Mouse (Mus musculus): ENCODE results near the gene Slx1b. TPM values are rescaled to one million over a fixed set of nuclear protein-coding genes. Genes with fewer than 3 reads are reported as not detected.
A peak's percentile ranks its signal among the peaks of the same experiment; 100 is the strongest.

The Slx1b gene
- polyA plus RNA-seq, 1 experiment from 2014 or later: 14.8 TPM

DNA sequence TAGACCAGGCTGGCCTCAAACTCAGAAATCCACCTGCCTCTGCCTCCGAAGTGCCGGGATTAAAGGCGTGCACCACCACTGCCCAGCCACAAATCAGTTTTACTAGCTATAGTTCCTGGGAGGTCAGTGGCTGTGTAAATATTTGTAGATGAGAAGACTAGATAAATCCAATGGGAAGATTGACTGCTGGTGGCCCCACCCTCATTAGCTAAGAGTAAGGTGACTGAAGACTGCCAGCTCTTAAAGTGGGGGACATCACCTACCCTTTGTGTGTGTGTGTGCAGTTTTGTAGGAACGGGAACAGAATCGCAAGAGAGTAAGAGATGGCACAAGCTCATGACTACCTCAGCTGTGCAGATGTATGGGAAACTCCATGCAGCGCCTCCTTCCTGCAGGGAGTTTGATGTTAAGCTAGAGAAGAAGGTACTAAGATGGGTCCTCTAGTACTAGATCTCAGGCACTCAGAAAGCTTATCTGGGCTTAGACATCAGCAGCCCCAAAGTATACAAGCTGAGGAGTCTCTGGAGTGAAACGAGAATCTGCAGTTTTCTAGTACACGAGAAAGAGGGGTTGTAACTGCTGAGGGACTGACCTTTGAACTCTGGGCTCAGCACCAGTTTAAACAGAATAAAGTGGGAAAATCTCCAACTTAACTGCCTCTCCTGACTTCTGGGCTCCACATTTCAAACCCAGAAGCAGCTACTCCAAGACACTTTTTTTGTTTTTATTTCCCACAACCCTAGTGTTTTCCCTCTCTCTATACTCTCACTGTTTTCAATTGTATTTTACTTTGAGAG, 16.8 kb downstream of the Slx1b start:
- TF ChIP-seq CTCF (IDR thresholded peaks at IDR 0.05): no peak
- in situ Hi-C loops (cut with MboI; ENCODE audit: low pct_unique_long_range_greater_than_20kb): no loop called here
- H3K27me3 ChIP-seq: no peaks in the 10 kb centered on the region
- ChIA-PET CTCF (interaction anchor here (1.2 to 2.2 kb wide), 4 partner anchors 8 to 41 kb away, joined by 3 to 12 read pairs (median 3); no protein-coding TSS in a partner anchor), POLR2A (no interaction called here)
- ATAC-seq (no peak), DNase-seq (ENCODE audit: low read depth, low spot score) (no peak)

DNA sequence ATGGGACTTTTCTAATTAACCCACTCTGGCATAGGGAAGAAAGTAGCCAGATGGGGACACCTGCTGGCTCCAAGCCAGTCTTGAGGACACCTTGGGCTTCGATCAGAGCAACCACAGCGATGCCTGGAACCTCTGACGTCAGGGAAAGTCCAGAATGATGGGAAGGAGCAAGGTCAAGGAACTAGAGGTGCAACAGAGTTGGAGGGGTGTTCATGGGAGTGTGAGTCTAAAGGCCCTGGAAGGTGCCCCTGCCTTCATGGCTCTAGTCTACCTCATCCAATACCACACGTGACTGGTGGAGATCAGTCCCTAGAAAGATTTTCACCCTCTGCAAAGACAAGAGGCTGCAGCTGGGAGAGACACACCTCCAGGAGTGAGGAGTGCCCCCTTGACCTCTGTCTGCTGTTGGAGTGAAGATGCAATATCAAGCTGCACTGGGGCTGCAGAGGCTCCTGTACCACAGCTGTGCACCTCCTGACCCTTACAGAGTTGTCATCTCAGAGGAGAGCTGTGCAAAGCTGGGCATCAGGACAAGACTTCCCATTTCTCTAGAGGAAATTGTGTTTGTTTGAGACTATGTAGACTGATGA, 18.9 kb downstream of the Slx1b start:
- DNase-seq (ENCODE audit: low read depth, low spot score): no peak
- ChIA-PET CTCF (no interaction called here), POLR2A (no interaction called here)
- in situ Hi-C loops (cut with MboI; ENCODE audit: low pct_unique_long_range_greater_than_20kb): no loop called here
- no peaks in the 10 kb centered on the region for H3K27me3 ChIP-seq
- no peak for ATAC-seq
- TF ChIP-seq CTCF (IDR thresholded peaks at IDR 0.05): no peak

DNA sequence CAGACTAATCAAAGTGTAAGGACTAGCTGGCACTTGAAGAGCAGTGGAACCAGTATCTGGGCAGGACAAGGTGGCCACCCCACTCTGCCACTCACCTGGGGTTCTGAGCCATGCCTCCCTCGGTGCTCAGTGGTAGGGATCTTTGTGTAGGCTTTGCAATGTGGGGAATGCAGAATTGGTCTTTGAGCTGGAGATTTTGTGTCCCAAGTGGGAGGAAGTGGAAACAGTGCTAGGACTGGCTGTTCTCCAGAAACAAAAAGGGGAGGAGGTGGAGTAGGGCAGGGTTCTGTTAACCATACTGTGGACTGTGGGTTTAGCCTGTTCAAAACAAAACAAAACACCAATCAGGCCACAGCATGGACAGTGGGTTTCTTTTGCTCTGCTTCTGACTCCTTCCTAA, 19.4 kb downstream of the Slx1b start, which contains the start of gene Sult1a1:
Gene Sult1a1 (minus strand): TSS at position 226 of the 400 bp plus-strand sequence.
- DNase-seq (ENCODE audit: low read depth, low spot score) (no peak), ATAC-seq (no peak)
- TF ChIP-seq CTCF (IDR thresholded peaks at IDR 0.05): no peak
- no peaks in the 10 kb centered on the region for H3K27me3 ChIP-seq
- ChIA-PET CTCF (no interaction called here), POLR2A (no interaction called here)
- in situ Hi-C loops (cut with MboI; ENCODE audit: low pct_unique_long_range_greater_than_20kb): no loop called here

DNA sequence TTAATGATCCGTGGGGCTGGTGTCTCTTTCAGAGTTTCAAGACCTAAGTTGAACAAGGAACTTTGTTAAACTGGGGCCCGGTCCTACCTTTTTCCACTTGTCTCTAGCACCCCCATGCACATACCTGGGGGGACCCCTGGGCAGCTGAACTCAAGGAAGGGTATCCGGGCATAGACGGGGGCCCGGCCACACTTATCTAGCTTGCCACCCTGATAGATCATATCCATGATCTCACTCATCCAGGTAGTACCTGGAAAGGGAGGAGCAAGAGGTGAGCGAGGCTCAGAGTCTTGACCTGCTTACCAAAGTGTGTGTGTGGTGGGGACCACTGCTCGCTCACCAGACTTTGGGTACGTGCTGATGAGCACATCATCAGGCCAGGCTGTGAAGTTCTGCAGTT, 20.5 kb downstream of the Slx1b start:
- DNase-seq (ENCODE audit: low read depth, low spot score) (no peak), ATAC-seq (no peak)
- in situ Hi-C loops (cut with MboI; ENCODE audit: low pct_unique_long_range_greater_than_20kb): no loop called here
- POLR2A ChIA-PET: no interaction called here
- no peaks in the 10 kb centered on the region for H3K27me3 ChIP-seq
- TF ChIP-seq CTCF (IDR thresholded peaks at IDR 0.05): no peak
- CTCF ChIA-PET: no interaction called here

DNA sequence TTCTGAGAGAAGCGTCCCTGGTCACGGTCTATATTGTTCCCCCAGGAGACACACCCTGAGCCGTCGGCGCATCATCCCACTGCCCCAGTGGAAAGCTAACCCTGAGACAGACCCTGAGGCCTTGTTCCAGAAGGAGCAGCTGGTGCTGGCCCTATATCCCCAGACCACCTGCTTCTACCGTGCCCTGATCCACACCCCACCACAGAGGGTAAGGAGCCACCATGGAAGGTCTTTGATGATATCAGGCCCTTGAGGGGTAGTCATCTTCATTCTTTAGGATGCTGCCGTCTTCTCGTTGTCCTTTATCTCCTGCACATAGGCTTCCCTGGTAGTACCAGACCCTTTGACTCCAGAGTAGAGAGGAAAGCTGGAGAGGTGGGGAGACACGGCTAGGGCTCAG, 23.5 kb downstream of the Slx1b start:
- no peak for TF ChIP-seq CTCF (IDR thresholded peaks at IDR 0.05)
- no peaks in the 10 kb centered on the region for H3K27me3 ChIP-seq
- POLR2A ChIA-PET: no interaction called here
- ATAC-seq (no peak), DNase-seq (ENCODE audit: low read depth, low spot score) (no peak)
- CTCF ChIA-PET: interaction anchor here (1.4 kb wide), 1 partner anchor 21 kb away, joined by 4 read pairs; no protein-coding TSS in a partner anchor
- in situ Hi-C loops (cut with MboI; ENCODE audit: low pct_unique_long_range_greater_than_20kb): no loop called here

DNA sequence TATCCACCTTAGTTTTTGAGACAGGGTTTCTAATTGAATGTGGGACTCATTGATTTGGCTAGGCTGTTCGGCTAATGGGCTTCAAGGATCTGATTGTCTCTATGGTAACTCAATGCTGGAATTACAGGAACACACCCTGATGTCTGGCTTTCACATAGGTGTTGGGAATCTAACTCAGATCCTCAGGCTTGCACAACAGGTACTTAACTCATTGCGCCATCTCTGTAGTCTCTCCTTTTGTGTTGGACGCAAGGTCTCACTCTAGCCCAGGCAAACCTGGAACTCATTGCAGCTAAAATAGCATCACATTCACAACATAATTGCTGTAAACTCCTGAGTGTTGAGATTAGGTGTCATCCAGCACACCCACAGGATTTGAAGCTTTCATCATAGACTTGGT, 25.4 kb downstream of the Slx1b start:
- DNase-seq (ENCODE audit: low read depth, low spot score) (no peak), ATAC-seq (no peak)
- no peaks in the 10 kb centered on the region for H3K27me3 ChIP-seq
- POLR2A ChIA-PET: no interaction called here
- CTCF ChIA-PET: no interaction called here
- no peak for TF ChIP-seq CTCF (IDR thresholded peaks at IDR 0.05)
- in situ Hi-C loops (cut with MboI; ENCODE audit: low pct_unique_long_range_greater_than_20kb): no loop called here

DNA sequence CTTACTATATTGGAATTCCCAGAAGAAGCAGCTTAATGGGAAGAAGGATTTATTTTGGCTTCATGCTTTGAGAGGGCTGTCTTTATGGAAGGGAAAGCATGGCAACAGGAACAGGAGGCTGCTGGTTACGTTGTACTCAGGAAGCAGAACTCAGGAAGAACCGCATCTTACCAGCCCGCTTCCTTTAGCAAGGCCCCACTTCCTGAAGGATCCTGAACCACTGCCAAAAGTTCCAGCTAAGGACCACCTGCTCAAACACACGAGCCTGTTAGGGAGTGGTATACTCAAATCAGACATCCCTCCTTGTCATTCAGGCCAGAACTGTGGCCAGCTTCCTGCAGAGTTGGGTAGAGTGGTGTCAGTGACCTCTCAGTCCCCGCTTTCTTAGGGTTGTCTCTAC, 27.1 kb downstream of the Slx1b start:
- no peaks in the 10 kb centered on the region for H3K27me3 ChIP-seq
- in situ Hi-C loops (cut with MboI; ENCODE audit: low pct_unique_long_range_greater_than_20kb): no loop called here
- ChIA-PET CTCF (no interaction called here), POLR2A (interaction anchor here (0.7 kb wide), 1 partner anchor 30 kb away, joined by 3 read pairs; no protein-coding TSS in a partner anchor)
- ATAC-seq (no peak), DNase-seq (ENCODE audit: low read depth, low spot score) (no peak)
- TF ChIP-seq CTCF (IDR thresholded peaks at IDR 0.05): no peak

DNA sequence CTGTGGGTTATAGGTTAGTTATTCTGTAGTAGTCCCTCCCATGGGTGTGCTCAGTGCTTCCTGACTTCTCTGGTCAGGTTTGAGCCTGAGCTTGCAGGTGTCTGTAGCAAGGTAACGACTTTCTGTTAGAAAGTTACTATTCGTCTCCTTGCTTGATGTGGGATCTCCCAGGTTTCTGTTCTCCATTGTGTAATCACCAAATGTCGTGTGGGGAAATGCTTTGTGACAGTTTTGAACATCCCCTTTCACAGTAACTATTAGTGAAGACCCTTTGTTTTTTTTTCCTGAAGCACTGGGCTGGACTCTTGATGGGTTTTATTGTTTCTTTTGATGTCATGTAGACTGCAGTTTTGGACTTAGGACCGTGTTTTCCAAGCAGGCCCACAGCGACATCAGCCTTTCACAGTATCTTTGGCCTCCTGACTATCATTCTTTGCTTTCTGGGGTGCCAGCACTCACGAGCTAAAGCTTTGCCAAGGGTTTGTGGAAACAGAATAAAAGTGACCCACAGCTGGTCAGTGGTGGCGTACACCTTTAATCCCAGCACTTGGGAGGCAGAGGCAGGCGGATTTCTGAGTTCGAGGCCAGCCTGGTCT, 28.0 kb downstream of the Slx1b start:
- TF ChIP-seq CTCF (IDR thresholded peaks at IDR 0.05): no peak
- no peak for ATAC-seq
- H3K27me3 ChIP-seq: no peaks in the 10 kb centered on the region
- in situ Hi-C loops (cut with MboI; ENCODE audit: low pct_unique_long_range_greater_than_20kb): no loop called here
- POLR2A ChIA-PET: interaction anchor here (0.7 kb wide), 1 partner anchor 31 kb away, joined by 3 read pairs; no protein-coding TSS in a partner anchor
- DNase-seq (ENCODE audit: low read depth, low spot score): no peak
- CTCF ChIA-PET: no interaction called here

DNA sequence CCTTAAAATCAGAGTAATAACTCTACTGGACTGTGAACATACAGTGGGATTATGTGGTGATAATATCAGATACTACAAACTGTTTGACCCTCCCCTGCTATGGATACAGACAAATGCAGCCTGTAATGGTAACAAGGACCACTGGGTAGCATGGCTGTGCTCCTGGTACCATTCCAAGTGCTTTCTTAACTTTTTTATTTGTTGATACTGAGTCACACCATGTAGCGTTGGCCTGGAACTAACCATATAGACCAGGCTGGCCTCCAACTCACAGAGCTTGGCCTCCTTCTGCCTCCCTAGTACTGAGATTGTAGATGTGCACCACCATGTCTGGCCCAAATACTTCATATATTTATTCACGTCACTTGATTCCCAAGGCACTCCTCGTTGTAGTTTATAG, 30.3 kb downstream of the Slx1b start:
- TF ChIP-seq CTCF (IDR thresholded peaks at IDR 0.05): peak; percentile 67
- no peaks in the 10 kb centered on the region for H3K27me3 ChIP-seq
- POLR2A ChIA-PET: interaction anchor here (0.7 kb wide), 1 partner anchor 28 kb away, joined by 3 read pairs; no protein-coding TSS in a partner anchor
- peak; percentile 51 for ATAC-seq
- CTCF ChIA-PET: interaction anchor here (1.1 to 2.2 kb wide), 6 partner anchors 15 to 86 kb away, joined by 3 to 6 read pairs (median 4); partner anchors contain the start of gene Sgf29
- in situ Hi-C loops (cut with MboI; ENCODE audit: low pct_unique_long_range_greater_than_20kb): no loop called here
- DNase-seq (ENCODE audit: low read depth, low spot score): no peak

DNA sequence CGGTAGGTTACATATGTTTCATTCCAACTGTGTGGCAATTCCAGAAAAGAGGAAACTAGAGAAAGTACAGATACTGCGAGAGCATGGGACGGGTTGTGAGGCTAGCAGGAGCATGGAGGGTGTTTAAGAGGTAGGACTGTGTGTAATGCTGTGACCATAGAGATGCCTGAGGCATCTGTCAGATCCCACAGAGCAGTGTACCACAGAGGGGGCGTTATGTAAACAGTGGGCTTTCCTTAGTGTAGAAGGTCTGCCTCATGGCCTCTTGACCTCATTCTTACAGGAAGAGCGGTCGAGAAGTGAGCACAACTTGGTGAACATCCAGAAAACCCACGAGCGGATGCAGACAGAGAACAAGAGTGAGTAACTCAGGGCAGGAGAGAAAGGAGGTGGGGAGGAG, 31.9 kb downstream of the Slx1b start:
- TF ChIP-seq CTCF (IDR thresholded peaks at IDR 0.05): no peak
- ChIA-PET POLR2A (interaction anchor here (1.2 kb wide), 1 partner anchor 15 kb away, joined by 4 read pairs; the partner anchor contains the start of gene Sgf29), CTCF (interaction anchor here (0.9 to 1.6 kb wide), 2 partner anchors 11 to 15 kb away, joined by 3 to 4 read pairs; partner anchors contain the start of gene Sgf29)
- in situ Hi-C loops (cut with MboI; ENCODE audit: low pct_unique_long_range_greater_than_20kb): no loop called here
- no peaks in the 10 kb centered on the region for H3K27me3 ChIP-seq
- ATAC-seq (no peak), DNase-seq (ENCODE audit: low read depth, low spot score) (no peak)

DNA sequence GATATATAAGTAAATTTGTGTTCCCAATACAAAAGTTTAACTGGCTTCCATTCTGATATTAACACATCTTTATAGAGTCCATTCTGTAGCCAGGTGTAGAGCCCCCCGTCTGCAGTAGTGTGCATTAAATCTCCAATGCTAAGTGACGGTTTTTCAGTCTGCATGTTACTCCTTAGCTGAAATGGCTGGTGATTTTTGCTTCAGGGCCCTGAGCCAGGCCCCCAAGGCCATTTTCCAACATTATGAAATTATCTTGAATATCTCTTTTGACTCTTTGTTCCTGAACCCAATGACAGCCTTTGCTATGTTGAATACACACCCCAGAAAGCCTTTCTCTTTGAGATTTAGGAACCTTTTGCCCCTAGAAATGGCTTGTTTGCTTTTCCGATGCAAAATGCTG, 35.8 kb downstream of the Slx1b start:
- no peak for DNase-seq (ENCODE audit: low read depth, low spot score)
- ChIA-PET POLR2A (no interaction called here), CTCF (no interaction called here)
- no peak for TF ChIP-seq CTCF (IDR thresholded peaks at IDR 0.05)
- H3K27me3 ChIP-seq: no peaks in the 10 kb centered on the region
- no peak for ATAC-seq
- in situ Hi-C loops (cut with MboI; ENCODE audit: low pct_unique_long_range_greater_than_20kb): no loop called here

Data from Patski (cell line).